Mouse (Mus musculus) ZHBTc4 (cell line): ENCODE results near the gene Eef1g.

Experiments used
- DNase-seq: peaks from one replicate; pipeline ENCODE4 v3.0.0-alpha.2; 2011; ENCODE audit warnings: low read depth, low spot score

The Eef1g gene

DNA sequence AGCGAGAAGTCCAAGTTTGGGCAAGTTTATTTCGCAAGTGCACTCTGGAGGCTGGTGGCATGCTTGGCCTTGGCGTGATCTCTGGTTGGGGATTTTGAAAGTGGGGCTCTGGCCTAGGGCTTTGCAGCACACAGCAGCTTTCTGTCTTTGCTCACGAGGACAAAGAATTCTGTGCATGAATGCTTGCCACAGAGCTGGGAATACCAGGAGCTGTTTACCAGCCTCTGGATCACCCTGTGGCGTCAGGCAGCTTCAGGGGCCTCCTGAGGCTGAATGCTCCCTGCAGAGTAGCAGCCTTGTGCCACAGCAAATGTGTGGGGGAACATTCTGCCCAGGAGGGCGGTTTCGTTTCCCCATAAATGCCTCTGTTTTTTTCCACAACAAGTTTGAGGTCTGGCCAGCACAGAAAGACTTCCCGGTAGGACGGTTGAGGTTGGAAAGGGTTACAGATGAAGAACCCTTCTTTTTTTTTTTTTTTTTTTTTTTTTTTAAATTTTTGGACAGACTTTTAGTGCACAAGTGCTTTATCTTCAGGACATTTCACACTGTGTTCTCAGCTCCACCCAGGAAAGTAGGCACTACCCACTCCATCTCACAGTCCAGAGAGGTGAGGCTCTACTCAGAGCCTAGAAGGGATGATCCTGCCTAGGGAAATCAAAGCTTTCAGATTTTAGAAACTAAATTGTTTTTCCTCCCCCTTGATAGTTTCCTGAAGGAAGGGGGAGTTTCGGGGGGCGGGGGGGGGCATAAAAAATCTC is 56.4 kb downstream of the Eef1g start:
- no peak for DNase-seq

DNA sequence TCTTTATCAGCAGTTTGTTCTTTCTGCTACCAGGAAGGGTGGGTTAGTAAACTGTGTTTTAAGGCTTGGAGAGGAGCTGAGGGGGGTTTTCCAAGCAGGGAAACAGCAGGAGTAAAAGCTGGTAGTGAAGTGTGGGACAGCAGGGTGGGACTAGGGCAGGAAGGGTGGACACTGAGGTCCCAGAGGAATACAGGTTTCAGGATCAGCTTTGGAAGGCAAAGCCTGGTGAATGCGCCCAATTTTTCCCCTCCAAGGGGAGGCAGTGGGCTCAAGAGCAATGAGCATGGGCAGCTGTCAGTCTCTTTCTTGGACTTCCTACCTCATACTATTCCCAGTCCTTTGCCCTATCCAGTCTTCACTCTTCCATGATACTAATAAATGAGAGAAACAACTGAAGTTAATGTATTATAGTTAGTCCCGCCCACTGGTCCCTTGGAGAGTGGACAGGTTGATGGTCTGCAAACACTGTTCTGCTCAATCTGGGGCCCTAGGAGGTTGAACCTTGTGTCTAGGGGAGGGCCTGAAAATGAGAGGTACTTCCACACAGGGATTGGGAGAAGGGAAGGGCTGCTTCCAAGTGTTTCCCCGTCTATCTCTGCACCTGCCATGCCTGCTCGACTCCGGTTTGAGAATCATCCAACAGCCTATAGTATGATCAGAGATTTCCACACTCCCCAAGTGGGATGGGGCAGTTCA is 58.9 kb downstream of the Eef1g start:
- DNase-seq = no peak

DNA sequence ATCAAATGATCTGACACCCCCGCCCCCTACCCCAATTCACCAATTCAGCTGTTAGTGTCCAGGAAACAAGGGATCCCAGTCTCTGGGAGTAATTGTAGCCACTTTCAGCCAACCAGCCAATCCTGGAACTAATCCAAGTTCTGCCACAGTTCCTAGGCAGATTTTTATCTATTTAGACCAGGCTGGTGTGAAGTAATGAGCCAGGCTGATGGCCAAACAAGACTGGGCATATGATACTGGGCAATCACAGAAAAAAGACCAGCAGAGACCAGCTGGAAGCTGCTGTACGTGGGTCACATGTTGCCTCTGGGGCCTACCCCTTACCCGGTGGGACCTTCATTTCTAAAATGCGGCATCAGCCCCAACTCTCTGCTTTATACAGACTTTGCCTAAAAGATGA is 59.8 kb downstream of the Eef1g start:
- DNase-seq = no peak

DNA sequence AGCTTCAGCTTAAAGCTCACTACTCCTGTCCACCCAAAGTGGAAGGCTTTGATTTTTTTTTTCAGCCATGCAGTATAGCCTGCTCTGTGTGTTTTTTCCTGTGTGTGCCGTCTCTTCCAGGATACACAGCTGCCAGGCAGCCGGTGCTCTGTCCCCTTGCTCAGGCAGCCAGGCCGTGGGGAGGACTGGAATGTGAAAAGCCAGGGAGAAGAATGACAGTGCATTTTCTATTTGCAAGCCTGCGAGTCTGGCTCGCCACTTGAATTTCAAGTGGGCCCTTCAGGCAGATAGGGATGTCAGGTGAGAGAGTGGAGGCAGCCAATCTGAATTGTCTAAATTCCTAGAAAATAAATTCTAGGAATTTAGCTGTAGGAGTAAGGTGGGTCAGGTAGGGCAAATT is 61.0 kb downstream of the Eef1g start:
- peak; percentile 79 for DNase-seq
